Mouse (Mus musculus) inflammation-experienced regulatory T-cells, adult 16 weeks (primary cell): ENCODE data around the gene Phldb2. TPM values are rescaled to one million over a fixed set of nuclear protein-coding genes. Genes with fewer than 3 reads are reported as not detected.

Experiments used
- polyA plus RNA-seq: library from polyadenylated mRNA; unstranded; fragments of 100-300 nt; shearing (Covaris generic); gene quantifications from one replicate; pipeline ENCODE4 v1.2.1, GENCODE M21; 2017

Gene Phldb2
- polyA plus RNA-seq: 0.43 TPM

DNA sequence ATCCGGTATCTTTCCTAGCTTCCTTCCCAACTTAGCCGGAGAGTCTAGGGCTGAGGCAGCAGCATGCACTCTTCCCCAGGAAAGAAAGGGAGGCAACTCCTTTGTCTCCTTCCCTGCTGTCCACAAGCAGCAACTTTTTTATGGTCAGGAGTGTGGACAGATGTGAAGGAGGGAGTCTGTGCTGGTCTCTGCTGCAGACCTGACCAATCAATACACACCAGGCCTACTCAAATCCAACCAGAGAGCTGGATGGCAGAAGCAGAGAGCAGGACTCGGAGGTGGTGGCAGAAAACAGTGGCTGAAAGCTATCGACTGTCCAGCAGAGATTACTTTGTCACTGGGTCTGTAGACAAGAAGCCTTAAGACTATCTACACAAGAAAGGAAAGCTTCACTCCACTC, at the start of gene Phldb2:
Phldb2 (minus strand) TSS at position 205 of the 400 bp plus-strand sequence.

GRCm38 (mm10) chr16:45742615-45743476, 210.6 kb downstream of the Phldb2 start, which contains the start of gene Abhd10:
Abhd10 (minus strand) TSS chr16:45742955.

GRCm38 (mm10) chr16:45724061-45724741, 229.2 kb downstream of the Phldb2 start, which contains the start of gene Tagln3:
Tagln3 (minus strand) TSS chr16:45724608.

Other genes starting within 250 kb of the Phldb2 start
- gene Tagln3, start 229.0 kb downstream of the Phldb2 start, polyA plus RNA-seq: 0.23 TPM
- gene Abhd10, start 210.6 kb downstream of the Phldb2 start, polyA plus RNA-seq: 32.9 TPM
- gene Plcxd2, start 56.6 kb upstream of the Phldb2 start, polyA plus RNA-seq: 19.5 TPM
- gene Cd96, start 166.7 kb upstream of the Phldb2 start, polyA plus RNA-seq: 259 TPM
- 3.4 TPM for gene Gm4737, start 201.5 kb upstream of the Phldb2 start, polyA plus RNA-seq